Mouse (Mus musculus) urinary bladder, postnatal 0 days (tissue): ENCODE measurements around the gene Aif1. TPM values are rescaled to one million over a fixed set of nuclear protein-coding genes. Genes with fewer than 3 reads are reported as not detected.

Experiments used
- microRNA-seq: library from miRNA; unstranded; fragments of <30 nt; microRNA quantifications from one replicate; pipeline ENCODE4, GENCODE M21; 2016
- polyA plus RNA-seq: library from polyadenylated mRNA; unstranded; fragments of >200 nt; fragmentation: Nextera tagmentation; extraction: Ambion mirVana; gene quantifications from 2 replicates; pipeline ENCODE4 v1.2.1, GENCODE M21; 2015

The Aif1 gene
- 11.2 and 12.6 TPM in 2 replicates for polyA plus RNA-seq

GRCm38 (mm10) chr17:35175968-35176367, at the start of gene Aif1:
Gene Aif1 (minus strand): TSS chr17:35176068.

GRCm38 (mm10) chr17:35220156-35220952, 44.5 kb upstream of the Aif1 start, which contains the start of gene Gm16181:
Gene Gm16181 (plus strand): TSS chr17:35220834.

GRCm38 (mm10) chr17:35204494-35205379, 28.9 kb upstream of the Aif1 start, which contains the start of gene Lta:
Gene Lta (minus strand): TSS chr17:35205351.

GRCm38 (mm10) chr17:35201787-35202186, 25.9 kb upstream of the Aif1 start, which contains the start of gene Tnf:
Gene Tnf (minus strand): TSS chr17:35202007.

GRCm38 (mm10) chr17:35193881-35194843, 18.3 kb upstream of the Aif1 start, which contains the start of gene Ltb:
Gene Ltb (plus strand): TSS chr17:35194439.

GRCm38 (mm10) chr17:35187959-35188610, 12.2 kb upstream of the Aif1 start, which contains the start of gene Lst1:
Gene Lst1 (minus strand): TSS chr17:35188439.

GRCm38 (mm10) chr17:35164568-35165450, 11.1 kb downstream of the Aif1 start, which contains the start of gene Prrc2a:
Gene Prrc2a (minus strand): TSS chr17:35164897.

GRCm38 (mm10) chr17:35134801-35135590, 40.9 kb downstream of the Aif1 start, which contains the start of gene Bag6:
Gene Bag6 (plus strand): TSS chr17:35135178.

GRCm38 (mm10) chr17:35131500-35132173, 44.2 kb downstream of the Aif1 start, which contains the start of gene Apom:
Gene Apom (minus strand): TSS chr17:35132050.

GRCm38 (mm10) chr17:35126206-35126611, 49.7 kb downstream of the Aif1 start, which contains the start of gene D17H6S53E:
Gene D17H6S53E (plus strand): TSS chr17:35126373.

GRCm38 (mm10) chr17:35121871-35122303, 54.0 kb downstream of the Aif1 start, which contains the start of gene Csnk2b:
Gene Csnk2b (minus strand): TSS chr17:35122053.

GRCm38 (mm10) chr17:35121143-35121799, 54.6 kb downstream of the Aif1 start, which contains the start of gene Gpank1:
Gene Gpank1 (plus strand): TSS chr17:35121455.

Small RNAs within 50 kb of the gene (microRNA-seq; reads per million reads assigned to microRNA genes)
- not detected for gene Mir6973a
- gene Mir6974: not detected

Other genes starting within 250 kb of the Aif1 start
- gene Neu1, start 244.8 kb downstream of the Aif1 start, polyA plus RNA-seq: 23.2 and 28.5 TPM in 2 replicates
- 4.5 and 5.2 TPM in 2 replicates for gene Hspa1b, start 216.8 kb downstream of the Aif1 start, polyA plus RNA-seq
- not detected in 2 replicates for gene Gm20481, start 206.2 kb downstream of the Aif1 start, polyA plus RNA-seq
- 36.7 and 39.4 TPM in 2 replicates for gene Hspa1a, start 203.9 kb downstream of the Aif1 start, polyA plus RNA-seq
- gene Hspa1l, start 203.4 kb downstream of the Aif1 start, polyA plus RNA-seq: 0.16 and 0.25 TPM in 2 replicates
- gene Lsm2, start 194.2 kb downstream of the Aif1 start, polyA plus RNA-seq: 82.1 and 83.5 TPM in 2 replicates
- 42.0 and 44.7 TPM in 2 replicates for gene Vars, start 175.1 kb downstream of the Aif1 start, polyA plus RNA-seq
- 0.19 and 0.24 TPM in 2 replicates for gene Vwa7, start 159.5 kb downstream of the Aif1 start, polyA plus RNA-seq
- 1.3 and 1.7 TPM in 2 replicates for gene Sapcd1, start 148.1 kb downstream of the Aif1 start, polyA plus RNA-seq
- gene Msh5, start 129.3 kb downstream of the Aif1 start, polyA plus RNA-seq: 0.88 and 1.3 TPM in 2 replicates
- 240 and 276 TPM in 2 replicates for gene Clic1, start 126.1 kb downstream of the Aif1 start, polyA plus RNA-seq
- 118 and 126 TPM in 2 replicates for gene Ddah2, start 117.0 kb downstream of the Aif1 start, polyA plus RNA-seq
- gene Ly6g6c, start 110.7 kb downstream of the Aif1 start, polyA plus RNA-seq: 0.45 and 0.58 TPM in 2 replicates
- gene Mpig6b, start 109.9 kb downstream of the Aif1 start, polyA plus RNA-seq: 0.42 and 1.7 TPM in 2 replicates
- gene Ly6g6e, start 99.2 kb downstream of the Aif1 start, polyA plus RNA-seq: 8.2 and 8.3 TPM in 2 replicates
- gene Ly6g6d, start 98.0 kb downstream of the Aif1 start, polyA plus RNA-seq: 1.6 and 2.2 TPM in 2 replicates
- 0.18 TPM in 1 of 2 replicates, not detected in the other for gene Ly6g6f, start 90.5 kb downstream of the Aif1 start, polyA plus RNA-seq
- gene Abhd16a, start 86.8 kb downstream of the Aif1 start, polyA plus RNA-seq: 93.1 and 93.2 TPM in 2 replicates
- gene Ly6g5c, start 67.8 kb downstream of the Aif1 start, polyA plus RNA-seq: not detected in 2 replicates
- gene Ly6g5b, start 60.6 kb downstream of the Aif1 start, polyA plus RNA-seq: 0.22 and 0.35 TPM in 2 replicates
- gene Gpank1, start 54.6 kb downstream of the Aif1 start, polyA plus RNA-seq: 9.5 and 11.9 TPM in 2 replicates
- 189 and 201 TPM in 2 replicates for gene Csnk2b, start 54.0 kb downstream of the Aif1 start, polyA plus RNA-seq
- 9.9 and 10.8 TPM in 2 replicates for gene D17H6S53E, start 49.7 kb downstream of the Aif1 start, polyA plus RNA-seq
- gene Apom, start 44.0 kb downstream of the Aif1 start, polyA plus RNA-seq: 0.95 TPM in 1 of 2 replicates, not detected in the other
- gene Bag6, start 40.9 kb downstream of the Aif1 start, polyA plus RNA-seq: 28.9 and 35.6 TPM in 2 replicates
- 73.9 and 74.9 TPM in 2 replicates for gene Prrc2a, start 11.2 kb downstream of the Aif1 start, polyA plus RNA-seq
- gene Lst1, start 12.4 kb upstream of the Aif1 start, polyA plus RNA-seq: 13.5 and 15.8 TPM in 2 replicates
- gene Ltb, start 18.4 kb upstream of the Aif1 start, polyA plus RNA-seq: 0.53 and 0.96 TPM in 2 replicates
- 0.40 and 0.69 TPM in 2 replicates for gene Tnf, start 25.9 kb upstream of the Aif1 start, polyA plus RNA-seq
- gene Lta, start 29.3 kb upstream of the Aif1 start, polyA plus RNA-seq: 0.12 and 0.30 TPM in 2 replicates
- not detected in 2 replicates for gene Gm16181, start 44.8 kb upstream of the Aif1 start, polyA plus RNA-seq
- gene Atp6v1g2, start 57.6 kb upstream of the Aif1 start, polyA plus RNA-seq: 4.5 TPM in 2 replicates
- 7.0 and 7.5 TPM in 2 replicates for gene Nfkbil1, start 59.7 kb upstream of the Aif1 start, polyA plus RNA-seq
- gene Ddx39b, start 65.7 kb upstream of the Aif1 start, polyA plus RNA-seq: 170 TPM in 2 replicates
- gene H2-D1, start 86.7 kb upstream of the Aif1 start, polyA plus RNA-seq: 251 and 342 TPM in 2 replicates
- gene H2-Q1, start 144.3 kb upstream of the Aif1 start, polyA plus RNA-seq: 0.05 TPM in 1 of 2 replicates, not detected in the other
- 1.9 and 2.7 TPM in 2 replicates for gene H2-Q2, start 166.2 kb upstream of the Aif1 start, polyA plus RNA-seq
- 3.3 and 3.8 TPM in 2 replicates for gene H2-Q4, start 203.5 kb upstream of the Aif1 start, polyA plus RNA-seq
- gene H2-Q6, start 248.8 kb upstream of the Aif1 start, polyA plus RNA-seq: 0.25 and 0.59 TPM in 2 replicates